Mouse (Mus musculus): ENCODE data around the gene Dna2.
"Not testable (repeated sequence)": the region's sequence is repeated elsewhere in the genome, so short reads cannot be mapped to it uniquely, and the experiment has no call there.

Gene Dna2

GRCm38 (mm10) chr10:62946738-62947471 is at the start of gene Dna2:
TSS of gene Dna2 (plus strand) at chr10:62947026.
- in situ Hi-C loops (cut with MboI, MseI) = no loop called here

GRCm38 (mm10) chr10:62897437-62897836 is 49.4 kb upstream of the Dna2 start:
- in situ Hi-C loops (cut with MboI, MseI) = no loop called here

GRCm38 (mm10) chr10:62898061-62898460 is 48.8 kb upstream of the Dna2 start:
- in situ Hi-C loops (cut with MboI, MseI) = no loop called here

GRCm38 (mm10) chr10:62900144-62900543 is 46.7 kb upstream of the Dna2 start:
- in situ Hi-C loops (cut with MboI, MseI) = no loop called here

- in situ Hi-C loops (cut with MboI, MseI) = no loop called here
Measured at GRCm38 (mm10) chr10:62901826-62902225, 45.0 kb upstream of the Dna2 start.

GRCm38 (mm10) chr10:62902829-62903228 is 44.0 kb upstream of the Dna2 start:
- in situ Hi-C loops (cut with MboI, MseI) = no loop called here

- in situ Hi-C loops (cut with MboI, MseI) = no loop called here
Measured at GRCm38 (mm10) chr10:62906336-62906735, 40.5 kb upstream of the Dna2 start.

GRCm38 (mm10) chr10:62908896-62909295 is 37.9 kb upstream of the Dna2 start, which contains the start of gene Tet1:
TSS of gene Tet1 (minus strand) at chr10:62908996.
- in situ Hi-C loops (cut with MboI, MseI) = not testable (repeated sequence)

GRCm38 (mm10) chr10:62911120-62911519 is 35.7 kb upstream of the Dna2 start:
- in situ Hi-C loops (cut with MboI, MseI) = no loop called here

- in situ Hi-C loops (cut with MboI, MseI) = no loop called here
Measured at GRCm38 (mm10) chr10:62918985-62919384, 27.8 kb upstream of the Dna2 start.

- in situ Hi-C loops (cut with MboI, MseI) = no loop called here
Measured at GRCm38 (mm10) chr10:62919925-62920765, 26.7 kb upstream of the Dna2 start, which contains the start of gene Slc25a16. TSS of gene Slc25a16 (plus strand) at chr10:62920633.

- in situ Hi-C loops (cut with MboI, MseI) = no loop called here
Measured at GRCm38 (mm10) chr10:62920766-62921156, 26.1 kb upstream of the Dna2 start.

- in situ Hi-C loops (cut with MboI, MseI) = no loop called here
Measured at GRCm38 (mm10) chr10:62924096-62924635, 22.7 kb upstream of the Dna2 start.

- in situ Hi-C loops (cut with MboI, MseI) = no loop called here
Measured at GRCm38 (mm10) chr10:62932381-62932780, 14.4 kb upstream of the Dna2 start.

GRCm38 (mm10) chr10:62944975-62945580 is 1.7 kb upstream of the Dna2 start:
- in situ Hi-C loops (cut with MboI, MseI) = no loop called here

- in situ Hi-C loops (cut with MboI, MseI) = no loop called here
Measured at GRCm38 (mm10) chr10:62948551-62948950, 1.7 kb downstream of the Dna2 start.

GRCm38 (mm10) chr10:62963956-62964355 is 17.1 kb downstream of the Dna2 start:
- in situ Hi-C loops (cut with MboI, MseI) = no loop called here

GRCm38 (mm10) chr10:62965796-62966195 is 19.0 kb downstream of the Dna2 start:
- in situ Hi-C loops (cut with MboI, MseI) = no loop called here

- in situ Hi-C loops (cut with MboI, MseI) = no loop called here
Measured at GRCm38 (mm10) chr10:62966291-62966690, 19.5 kb downstream of the Dna2 start.

GRCm38 (mm10) chr10:62971821-62972220 is 25.0 kb downstream of the Dna2 start:
- in situ Hi-C loops (cut with MboI, MseI) = no loop called here

GRCm38 (mm10) chr10:62979667-62980038 is 32.8 kb downstream of the Dna2 start:
- in situ Hi-C loops (cut with MboI, MseI) = no loop called here

All from T-helper 1 cell (primary cell).